Mouse (Mus musculus) megakaryocyte, embryonic 14.5 days (primary cell): ENCODE results near the gene Fam208a.

ENCODE experiments used
- FLI1 ChIP-seq: IDR thresholded peaks from 2 replicates; pipeline ENCODE4 v1.6.1; 2012; ENCODE audit warnings: low read length, inconsistent platforms, mixed read lengths
- GATA1 ChIP-seq: IDR thresholded peaks from 3 replicates; pipeline ENCODE4 v1.6.1; 2012; ENCODE audit warnings: mixed read lengths, low read length, inconsistent platforms, borderline replicate concordance

GRCm38 (mm10) chr14:27381459-27381858, 47.2 kb upstream of the Fam208a start:
- TF ChIP-seq GATA1 = no peak
- TF ChIP-seq FLI1 = no peak
